8 mouse cellular contexts compared by ENCODE assay signal in the genomic region with DNA sequence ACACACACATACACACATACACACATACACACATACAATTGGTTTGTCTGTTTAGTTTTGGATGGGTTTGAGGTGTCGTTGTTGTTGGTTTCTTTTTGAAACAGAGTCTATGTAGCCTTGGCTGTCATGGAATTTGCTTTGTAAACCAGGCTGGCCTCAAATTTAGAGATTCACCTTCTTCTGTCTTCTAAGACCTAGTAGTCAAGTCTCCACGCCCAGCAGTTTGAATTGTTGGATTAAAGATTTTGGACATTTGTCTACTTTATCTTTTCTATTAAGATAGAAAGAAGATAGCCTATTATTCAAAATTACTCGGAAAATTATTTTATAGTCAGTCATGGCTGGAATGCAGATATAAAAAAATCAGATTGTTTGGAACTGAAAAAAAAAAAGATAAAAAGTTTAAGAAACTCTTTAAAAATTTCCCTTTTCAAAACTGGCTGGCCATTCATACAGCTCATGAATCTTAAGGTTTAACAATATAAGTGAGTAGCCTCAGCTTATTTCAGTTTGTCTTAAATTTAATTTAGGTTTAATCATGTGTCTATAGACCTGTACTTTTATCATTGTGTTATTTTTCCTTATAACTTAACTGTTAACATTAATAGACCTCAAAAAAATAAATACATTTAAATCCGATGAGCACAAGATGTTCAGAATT. TPM values are rescaled to one million over a fixed set of nuclear protein-coding genes. Genes with fewer than 3 reads are reported as not detected.
"Had no signal": no experiment of that assay in that cellular context is flagged by ENCODE, and none has a peak within 500 bp of the region (broad histone marks: within the 10 kb centered on the region; RNA-seq: fewer than 3 reads in every experiment).

No protein-coding gene starts in this region.

RNA-seq across cellular contexts. Expression of a gene that starts 20.3 kb away (rescaled TPM):
- total RNA-seq: layer of hippocampus, adult 2 months; layer of hippocampus, postnatal 10 days; left cerebral cortex, postnatal 36 days; megakaryocyte progenitor cell, adult 5-6 weeks; neutrophil, adult 5-6 weeks had no signal
- polyA plus RNA-seq: liver, embryonic 13.5 days; lung, postnatal 0 days; midbrain, embryonic 15.5 days had no signal
